Mouse (Mus musculus): ENCODE data around the gene March5. TPM values are rescaled to one million over a fixed set of nuclear protein-coding genes. Genes with fewer than 3 reads are reported as not detected.
"Not testable (repeated sequence)": the region's sequence is repeated elsewhere in the genome, so short reads cannot be mapped to it uniquely, and the experiment has no call there.

Gene March5
- total RNA-seq (2022) = 10 to 100 TPM; 79.2 to 86.5 (median 81.1) TPM

DNA sequence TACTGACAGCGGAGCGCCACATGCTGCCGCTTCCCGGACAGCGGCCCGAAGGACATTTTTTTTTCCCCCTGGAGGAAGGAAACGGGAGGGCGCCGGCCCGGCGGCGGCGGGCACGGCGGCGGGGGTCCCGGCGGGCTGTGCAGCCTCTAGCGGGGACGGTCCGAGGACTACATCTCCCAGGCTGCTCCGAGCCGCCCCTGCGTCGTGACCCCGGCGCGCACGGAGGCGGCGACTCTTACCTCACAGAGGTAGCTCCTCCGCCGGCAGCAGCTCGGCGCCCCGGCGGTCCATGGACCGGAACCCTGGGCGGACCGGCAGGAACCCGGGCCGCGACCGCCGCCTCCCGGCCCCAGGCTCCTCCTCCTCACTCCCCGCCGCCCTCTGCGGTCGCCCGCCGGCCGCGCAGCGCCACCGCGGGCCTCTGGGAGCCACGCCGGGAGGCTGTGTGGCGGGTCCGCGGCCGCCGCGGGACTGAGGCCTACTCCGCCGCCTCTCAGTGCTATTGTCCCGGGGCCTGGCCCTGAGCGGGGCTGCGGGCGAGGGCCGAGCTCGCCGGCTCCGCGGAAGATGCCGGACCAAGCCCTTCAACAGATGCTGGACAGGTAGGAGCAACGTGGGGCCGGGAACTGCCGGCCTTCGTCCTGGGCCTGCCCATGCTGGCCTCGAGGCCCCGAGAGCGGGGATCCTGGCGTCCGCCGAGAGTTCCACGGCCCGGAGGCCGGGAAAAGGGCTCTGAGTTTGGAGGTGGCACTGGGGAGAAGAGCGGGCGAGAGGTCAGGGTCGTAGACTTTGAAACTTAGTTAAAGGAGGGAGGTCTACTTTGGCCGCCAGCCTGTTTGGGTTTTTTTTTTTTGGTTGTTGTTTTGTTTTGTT lies at the start of gene March5:
Gene March5 (plus strand): TSS at position 241 of the 873 bp plus-strand sequence.
- peak; percentile 81 to 85 for DNase-seq (ENCODE audit: low spot score in 2 of 2)

DNA sequence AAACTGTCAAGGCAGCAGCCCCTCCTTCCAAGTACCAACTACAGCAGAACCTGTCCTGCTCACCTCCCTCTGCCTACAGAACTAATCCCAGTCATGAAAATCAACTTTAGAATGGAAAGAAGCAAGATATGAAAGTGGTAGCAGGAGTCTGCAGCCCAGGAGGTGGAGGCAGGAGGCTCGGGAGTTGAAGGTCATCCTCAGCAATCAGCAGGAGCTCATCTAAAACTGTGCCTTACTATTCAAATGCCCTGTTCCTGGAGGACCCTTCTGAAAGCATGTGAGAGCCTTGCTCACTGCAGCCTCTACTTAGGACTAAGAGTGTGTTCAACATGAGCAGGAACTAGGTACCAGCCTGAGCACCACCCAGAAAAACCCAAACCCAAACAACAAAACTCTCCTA lies 35.2 kb upstream of the March5 start:
- DNase-seq (ENCODE audit: low spot score in 2 of 2) = no peak

DNA sequence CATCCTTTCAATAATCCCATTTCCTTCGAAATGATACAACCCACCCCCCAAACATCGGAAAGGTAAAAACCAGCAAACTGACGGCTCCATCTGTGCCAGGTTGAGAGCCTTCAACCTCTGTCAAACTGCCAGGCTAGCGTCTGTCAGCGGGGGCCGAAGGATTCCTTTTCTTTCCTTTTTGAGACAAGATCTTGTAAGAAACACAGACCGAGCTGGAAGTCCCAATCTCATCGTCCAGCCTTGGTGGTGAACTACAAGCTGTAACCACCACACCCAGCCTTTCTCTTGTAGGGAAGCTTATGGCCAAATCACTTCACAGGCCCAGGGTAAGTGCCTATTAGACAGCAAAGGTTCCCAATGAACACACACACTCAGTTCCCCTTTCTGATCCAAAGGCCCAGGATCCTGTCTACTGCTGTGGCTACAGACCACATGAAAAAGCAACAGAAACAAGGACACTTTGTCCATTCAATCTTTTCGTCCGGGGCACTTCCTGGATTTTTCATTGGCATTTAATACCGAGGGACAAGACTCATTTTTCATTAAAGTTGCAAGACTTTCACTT lies 34.7 kb upstream of the March5 start:
- peak in 1 of 2 experiments; percentile 17 for DNase-seq (ENCODE audit: low spot score in 2 of 2)

DNA sequence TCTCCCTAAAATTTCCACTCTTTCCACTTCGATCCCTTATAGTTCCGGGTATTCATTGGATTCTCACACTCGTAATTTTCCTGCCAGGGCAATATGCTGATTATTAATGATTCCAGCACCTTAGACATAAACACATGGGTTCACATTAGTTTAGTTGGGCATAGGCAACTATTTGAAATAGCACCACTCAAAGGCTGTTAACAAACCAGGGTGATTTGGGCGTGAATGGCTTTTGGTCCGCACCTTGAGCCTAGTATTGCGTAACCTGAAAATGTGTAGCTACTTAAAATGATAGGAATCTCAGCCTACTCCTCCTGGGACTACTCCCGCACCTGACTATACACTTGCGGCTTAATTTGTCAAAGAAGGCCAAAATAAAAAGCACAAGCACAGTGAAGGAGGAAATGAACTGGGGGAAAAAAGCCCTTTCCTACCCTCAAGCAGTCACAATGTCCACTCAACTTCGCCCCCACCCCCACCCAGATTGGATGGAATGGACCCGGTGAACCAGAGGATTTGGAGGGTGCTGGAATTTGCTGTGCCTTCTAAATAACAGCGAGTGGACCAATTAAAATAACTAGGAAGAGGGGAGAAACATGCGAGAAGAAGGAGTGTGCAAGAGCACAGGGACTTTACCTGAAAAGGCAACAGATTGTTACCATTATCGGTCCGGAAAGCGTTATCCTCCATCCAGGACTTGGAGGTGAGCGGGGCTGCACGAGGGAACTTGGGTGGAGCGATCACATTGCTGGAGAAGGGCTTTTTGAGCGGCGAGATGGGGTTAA lies 33.8 kb upstream of the March5 start:
- DNase-seq (ENCODE audit: low spot score in 2 of 2) = peak in 1 of 2 experiments; percentile 14

DNA sequence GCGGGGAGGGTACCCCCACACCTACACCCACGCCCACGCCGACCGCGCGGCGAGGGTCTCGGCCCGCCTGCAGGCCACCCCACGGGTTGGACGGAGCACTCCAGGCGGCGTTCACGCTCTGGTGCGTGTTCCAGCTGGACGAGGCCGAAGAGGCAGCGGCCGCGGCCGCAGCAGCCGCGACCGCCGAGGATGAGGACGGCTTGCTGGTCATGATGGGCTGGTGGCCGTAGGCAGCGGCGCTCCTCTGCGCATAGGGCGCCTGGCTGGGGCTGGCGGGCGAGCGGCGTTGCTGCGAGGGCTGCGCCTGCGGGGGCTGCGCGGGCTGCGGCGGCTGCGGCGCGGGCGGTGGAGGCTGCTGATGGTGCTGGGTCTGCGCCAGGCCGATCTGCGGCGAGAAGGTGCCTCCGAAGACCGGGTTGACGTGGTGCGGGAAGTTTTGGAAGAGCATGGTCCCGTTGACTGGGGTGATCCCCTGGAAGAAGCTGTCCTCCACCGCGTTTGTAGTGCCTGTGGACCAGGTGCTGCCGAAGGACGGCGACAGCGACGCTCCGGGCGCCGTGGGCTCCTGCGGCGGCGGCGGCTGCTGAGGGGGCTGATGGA lies 33.1 kb upstream of the March5 start:
- DNase-seq (ENCODE audit: low spot score in 2 of 2) = peak in 1 of 2 experiments; percentile 55

DNA sequence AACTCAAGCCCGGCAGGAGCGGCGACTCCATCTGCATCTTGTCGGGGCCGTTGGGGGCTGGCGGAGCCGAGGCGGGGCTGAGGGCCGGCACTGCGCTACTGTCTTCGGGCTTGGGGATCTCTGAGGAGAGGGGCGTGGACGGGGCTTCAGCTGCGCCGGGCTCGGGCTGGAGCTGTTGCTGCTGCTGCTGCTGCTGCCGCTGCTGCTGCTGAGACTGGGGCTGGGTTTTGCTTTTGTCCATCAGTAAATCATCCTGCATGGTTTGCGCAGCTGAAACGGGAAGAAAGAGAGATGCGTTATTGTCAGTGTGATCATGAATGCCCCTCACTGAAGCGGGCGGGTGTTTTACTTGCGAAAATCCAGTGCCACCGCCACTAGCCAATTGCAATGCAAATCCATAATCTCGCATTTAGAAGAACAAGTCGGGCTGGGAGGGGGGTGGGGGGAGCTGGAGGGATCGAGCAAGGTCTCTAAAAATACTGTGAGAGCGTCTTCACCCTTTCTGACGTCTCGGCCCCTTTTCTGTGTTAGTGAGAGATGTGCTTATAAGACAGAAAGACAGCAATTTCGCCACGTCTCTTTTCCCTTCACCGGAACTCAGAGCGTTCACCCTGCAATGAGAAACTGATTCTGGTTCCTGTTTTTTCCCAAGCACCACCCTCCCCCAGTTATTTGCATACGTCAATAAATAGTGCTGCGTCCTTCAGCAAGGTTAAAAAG lies 32.5 kb upstream of the March5 start:
- DNase-seq (ENCODE audit: low spot score in 2 of 2) = peak; percentile 62 to 73

DNA sequence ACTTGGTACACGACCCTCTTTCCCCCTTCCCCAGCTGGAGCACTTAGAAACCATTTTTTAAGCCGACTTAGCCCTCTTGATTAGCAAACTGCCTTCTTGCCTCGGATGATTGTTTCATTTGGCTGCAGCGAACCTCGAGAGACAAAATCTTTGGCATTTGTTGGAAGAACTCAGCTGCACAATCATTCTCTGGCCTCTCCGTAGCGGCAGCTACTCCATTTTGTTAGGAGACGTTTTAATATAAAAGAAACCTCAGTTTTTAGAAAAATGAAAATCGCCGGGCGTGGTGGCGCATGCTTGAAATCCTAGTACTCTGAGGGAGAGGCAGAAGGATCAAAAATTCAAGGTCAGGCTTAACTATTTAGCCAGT lies 31.9 kb upstream of the March5 start:
- DNase-seq (ENCODE audit: low spot score in 2 of 2) = no peak

DNA sequence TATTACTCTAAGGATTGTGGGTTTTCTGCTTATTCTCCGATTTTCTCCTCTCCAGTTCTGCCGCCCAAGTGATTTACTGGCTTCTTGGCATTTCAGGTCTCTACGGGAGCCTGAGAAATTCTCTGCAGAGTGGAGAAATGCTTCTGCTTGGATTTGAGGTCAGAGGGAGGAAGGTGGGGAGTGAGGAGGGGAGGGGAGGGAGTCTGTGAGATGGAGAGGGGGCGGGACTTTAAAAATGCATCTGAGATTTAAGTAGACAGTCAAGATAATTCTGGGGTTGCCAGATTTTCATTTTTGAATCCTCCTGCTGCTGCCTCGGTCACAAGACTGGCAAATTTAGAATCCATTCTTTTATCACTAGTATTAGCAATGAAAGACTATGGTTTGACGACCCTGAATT lies 31.4 kb upstream of the March5 start:
- DNase-seq (ENCODE audit: low spot score in 2 of 2) = no peak

DNA sequence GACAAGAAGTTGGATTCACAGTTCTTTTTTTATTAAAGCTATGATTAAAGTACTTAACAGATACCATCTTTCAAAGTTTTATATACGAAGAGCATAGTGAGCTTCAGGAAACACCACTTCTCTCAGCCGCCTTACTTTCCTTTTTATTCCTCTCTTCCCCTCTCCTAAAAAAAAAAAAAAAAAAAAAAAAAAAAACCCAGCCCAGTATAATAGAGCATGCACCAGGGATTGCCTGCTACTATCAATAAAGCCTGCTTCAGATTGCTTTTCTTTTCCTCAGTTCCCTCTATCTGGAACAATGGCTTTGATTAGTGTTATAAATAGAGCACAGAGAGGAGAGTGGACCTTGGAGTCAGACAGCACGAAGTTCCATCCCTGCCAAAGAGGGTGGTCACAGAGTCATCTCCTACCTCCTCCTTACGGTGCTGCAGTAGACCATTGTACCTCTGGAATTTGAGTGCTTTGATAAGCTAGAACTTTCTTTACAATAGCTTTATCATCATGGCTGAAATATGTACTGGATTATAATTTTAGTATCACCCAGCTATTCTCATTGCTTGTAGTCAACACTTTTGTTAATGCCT lies 30.4 kb upstream of the March5 start:
- DNase-seq (ENCODE audit: low spot score in 2 of 2) = no peak

DNA sequence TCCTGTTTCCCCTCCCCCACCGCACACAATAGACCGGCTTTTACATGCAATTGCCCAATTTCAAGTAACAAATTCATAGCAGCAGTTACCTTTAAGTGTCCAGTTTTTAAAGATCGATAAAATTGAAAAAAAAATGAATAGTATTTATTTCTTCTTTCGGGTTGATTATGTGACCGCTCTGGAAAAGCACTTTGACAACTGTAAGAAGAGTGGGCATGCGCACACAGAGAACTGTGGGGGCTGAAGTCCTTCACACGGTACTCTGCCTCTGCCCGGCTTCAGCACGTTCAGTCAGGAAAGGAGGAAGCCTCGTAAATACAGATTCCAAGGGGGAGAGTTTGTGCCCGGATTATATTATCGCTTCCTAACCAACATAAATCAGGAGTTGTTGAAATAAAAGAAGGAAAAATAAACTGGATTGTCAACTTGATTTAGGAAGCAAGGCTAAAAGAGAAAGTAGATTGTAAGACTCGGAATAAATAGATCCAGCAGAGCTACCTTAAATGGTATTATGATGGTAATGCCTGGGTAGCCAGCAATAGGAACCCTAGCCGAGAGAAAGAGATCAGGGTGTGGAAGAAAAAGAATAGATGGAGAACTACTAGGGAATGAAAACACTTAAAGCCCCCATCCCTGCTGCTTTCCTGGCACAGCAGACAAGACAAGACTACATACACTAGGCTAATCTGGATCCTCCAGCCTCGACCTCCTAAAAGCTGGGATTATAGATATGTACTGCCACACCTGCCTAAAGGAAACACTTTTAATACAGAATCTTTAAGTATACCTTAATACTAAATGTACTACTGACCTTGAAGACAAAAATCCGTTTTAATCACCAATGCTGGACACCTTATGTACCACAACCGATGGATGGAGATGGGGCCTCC lies 29.3 kb upstream of the March5 start:
- DNase-seq (ENCODE audit: low spot score in 2 of 2) = peak; percentile 50 to 61

DNA sequence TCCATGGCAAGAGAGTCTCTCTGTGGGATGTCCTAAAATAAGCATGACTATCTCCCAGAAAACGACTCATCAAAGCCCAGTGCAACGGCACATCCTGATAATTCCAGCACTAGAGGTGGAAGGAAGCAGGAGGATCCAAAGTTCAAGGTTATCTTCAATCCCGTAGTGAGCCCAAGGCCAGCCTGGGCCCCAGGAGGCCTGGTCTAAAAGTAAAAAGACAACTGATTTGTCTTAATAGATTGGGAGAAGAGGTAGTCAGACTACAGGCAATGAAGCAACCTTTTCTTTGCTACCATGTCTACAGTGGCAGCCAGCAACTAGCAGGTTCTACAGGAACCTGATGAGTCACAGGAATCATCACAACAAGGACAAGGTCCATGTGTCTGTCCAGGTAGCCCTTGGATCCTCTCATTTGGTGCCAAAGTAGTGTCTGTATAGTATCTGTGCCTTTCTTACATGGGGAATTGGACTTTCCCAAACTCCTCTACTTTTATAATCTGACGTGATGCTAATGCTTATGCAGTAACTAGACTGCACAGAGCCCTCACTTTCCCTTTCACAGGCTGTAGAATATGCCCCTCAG lies 18.9 kb upstream of the March5 start:
- no peak for DNase-seq (ENCODE audit: low spot score in 2 of 2)

DNA sequence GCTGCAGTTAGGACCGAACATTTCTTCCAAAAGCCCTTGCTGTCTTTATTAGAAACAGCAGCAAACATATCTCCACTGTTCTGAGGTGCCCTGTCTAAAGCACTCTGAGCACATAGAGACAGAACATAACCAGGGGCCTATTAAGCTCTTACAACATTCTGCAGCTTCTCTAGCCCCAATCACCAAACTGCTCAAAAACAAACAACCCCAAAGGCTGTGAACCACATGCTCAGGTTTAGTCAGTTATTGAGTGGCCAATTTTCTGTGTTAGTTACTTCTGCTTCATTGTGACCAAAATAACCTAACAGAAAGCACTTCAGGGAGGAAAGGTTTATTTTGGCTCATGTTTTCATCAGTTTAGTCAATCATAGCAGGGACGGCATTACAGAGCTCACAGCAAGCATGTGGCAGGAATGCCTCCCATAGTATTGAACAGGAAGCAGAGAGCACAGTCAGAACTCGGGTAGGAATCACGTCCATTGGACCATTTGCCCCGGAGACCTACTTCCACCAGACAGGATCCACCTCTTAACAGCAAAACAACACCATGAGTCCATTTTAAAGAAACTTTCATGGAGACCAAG lies 14.8 kb upstream of the March5 start:
- no peak for DNase-seq (ENCODE audit: low spot score in 2 of 2)

DNA sequence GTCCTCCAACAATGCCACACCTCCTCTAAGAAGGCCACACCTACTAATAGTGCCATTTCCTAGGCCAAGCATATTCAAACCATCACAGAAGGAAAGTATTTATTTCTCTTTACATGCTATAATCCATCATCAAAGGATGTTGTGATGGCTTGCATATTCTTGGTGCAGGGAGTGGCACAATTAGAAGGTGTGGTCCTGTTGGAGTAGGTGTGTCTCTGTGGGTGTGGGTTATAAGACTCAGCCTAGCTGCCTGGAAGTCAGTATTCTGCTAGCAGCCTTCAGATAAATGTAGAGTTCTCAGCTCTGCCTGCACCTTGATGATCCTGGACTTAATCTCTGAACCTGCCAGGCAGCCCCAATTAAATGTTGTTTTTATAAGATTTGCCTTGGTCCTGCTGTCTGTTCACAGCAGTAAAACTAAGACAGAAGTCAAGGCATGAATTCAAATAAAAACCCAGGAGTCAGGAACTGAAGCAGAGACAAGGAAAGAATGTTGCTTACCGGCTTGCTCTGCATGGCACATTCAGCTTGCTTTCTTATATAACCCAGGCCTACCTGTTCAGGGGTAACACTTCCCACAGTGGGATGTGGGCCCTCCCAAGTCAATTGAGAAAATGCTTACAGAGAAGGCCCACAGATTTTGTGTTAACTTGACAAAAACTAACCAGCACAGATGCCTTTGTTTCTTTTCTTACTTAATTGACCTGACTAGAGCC lies 9.0 kb upstream of the March5 start:
- DNase-seq (ENCODE audit: low spot score in 2 of 2) = no peak

DNA sequence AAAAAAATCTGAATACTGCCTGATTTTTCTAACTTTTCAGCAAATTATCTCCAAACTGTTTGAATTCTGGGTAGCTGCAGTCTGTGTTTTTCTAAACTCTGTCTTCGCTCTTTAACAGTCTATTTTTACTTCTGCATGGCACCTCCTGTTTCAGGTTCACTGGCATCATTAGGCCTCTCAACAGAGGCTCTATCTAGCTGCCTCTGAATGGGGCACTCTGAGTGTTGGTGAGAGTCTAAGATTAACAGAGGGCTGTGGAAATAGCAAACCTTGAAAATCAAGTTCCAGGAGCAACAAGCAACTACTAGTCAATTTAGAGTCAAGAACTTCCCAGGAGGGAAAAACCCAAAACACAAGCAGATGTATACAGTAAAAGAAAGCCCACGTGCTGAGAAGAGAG lies 7.5 kb upstream of the March5 start:
- no peak for DNase-seq (ENCODE audit: low spot score in 2 of 2)

DNA sequence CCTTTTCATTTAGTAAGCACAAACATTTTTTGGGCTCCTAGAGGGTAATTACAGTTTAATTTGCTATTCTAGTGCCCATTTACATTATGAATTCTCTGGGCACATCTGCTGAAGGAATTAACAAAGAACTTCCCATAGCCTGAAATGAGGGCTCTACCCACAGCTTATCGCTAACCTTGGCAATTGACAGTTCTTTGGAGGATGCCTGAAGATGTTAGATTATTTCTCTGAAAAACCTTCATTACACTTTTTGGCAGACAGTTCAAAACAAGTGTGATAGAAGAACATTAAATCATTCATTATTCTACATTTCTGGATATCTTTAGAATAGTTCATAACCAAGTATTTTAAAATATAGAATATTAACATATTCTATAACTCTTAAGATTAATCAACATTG lies 4.0 kb upstream of the March5 start:
- no peak for DNase-seq (ENCODE audit: low spot score in 2 of 2)

DNA sequence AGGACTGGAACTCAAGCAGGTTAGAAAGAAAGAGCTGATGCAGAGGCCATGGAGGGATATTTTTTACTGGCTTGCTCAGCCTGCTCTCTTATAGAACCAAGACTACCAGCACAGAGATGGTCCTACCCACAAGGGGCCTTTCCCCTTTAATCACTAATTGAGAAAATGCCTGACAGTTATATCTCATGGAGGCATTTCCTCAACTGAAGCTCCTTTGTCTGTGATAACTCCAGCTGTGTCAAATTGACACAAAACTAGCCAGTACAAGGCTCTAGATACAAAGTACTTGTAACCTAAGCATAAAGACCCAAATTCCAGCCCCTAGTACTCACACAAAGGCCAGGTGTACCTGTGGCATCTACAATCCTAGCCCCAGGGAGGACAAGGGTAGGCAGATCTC lies 2.2 kb upstream of the March5 start:
- not testable (repeated sequence) for DNase-seq (ENCODE audit: low spot score in 2 of 2)

DNA sequence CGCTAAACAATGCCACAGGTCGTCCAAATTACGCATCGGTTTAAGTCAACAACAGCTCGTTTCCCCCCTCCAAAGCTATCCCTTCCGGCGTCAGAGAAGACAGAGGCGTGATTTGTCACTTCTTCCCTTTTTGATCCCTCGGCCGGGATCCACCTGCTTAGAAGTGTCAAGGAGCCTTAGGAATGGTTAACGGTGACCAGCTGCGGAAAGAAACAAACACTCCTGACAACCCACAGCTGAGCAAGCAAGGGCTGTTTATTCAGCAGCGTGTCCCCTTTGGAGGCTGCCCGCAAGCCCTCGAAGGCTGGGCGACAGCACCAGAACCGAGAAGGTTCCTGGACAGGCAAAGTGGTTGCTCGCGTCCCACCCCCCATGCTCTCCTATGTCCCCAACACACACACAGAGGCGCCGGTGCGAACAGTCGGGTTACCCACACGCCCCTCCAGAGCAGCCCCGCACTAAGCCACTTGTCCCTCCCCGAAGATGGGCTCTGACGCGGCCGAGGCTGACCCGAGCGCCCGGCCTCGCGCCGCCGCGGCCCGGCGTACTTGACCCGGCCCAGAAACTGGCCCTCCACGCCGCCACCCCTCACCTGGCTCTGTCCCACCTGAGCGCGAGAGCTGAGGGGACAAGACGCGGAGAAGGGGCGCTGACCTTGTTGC lies 571 bp upstream of the March5 start:
- peak; percentile 30 to 43 for DNase-seq (ENCODE audit: low spot score in 2 of 2)

All from layer of hippocampus, adult 8-10 months (tissue).